Mouse (Mus musculus) stomach, postnatal 0 days (tissue): ENCODE data around the gene Afmid.

Experiments
- CTCF ChIP-seq: IDR thresholded peaks from 2 replicates; pipeline ENCODE4 v1.5.1; 2016; ENCODE audit warnings: antibody characterized with exemption, low read depth, mild to moderate bottlenecking, moderate library complexity
- EP300 ChIP-seq: optimal IDR thresholded peaks from 2 replicates; pipeline ENCODE3; 2016; ENCODE audit warnings: antibody characterized with exemption

GRCm38 (mm10) chr11:117877917-117878745 lies 52.4 kb downstream of the Afmid start:
- no peak for TF ChIP-seq EP300
- no peak for TF ChIP-seq CTCF
